Mouse (Mus musculus) cerebellum, adult 18-20 months (tissue): ENCODE data around the gene Tmeff1.

Experiments
- DNase-seq, 2 experiments: peaks; one replicate each; pipeline ENCODE4 v3.0.0; 2021

Tmeff1 gene

GRCm38 (mm10) chr4:48576361-48576760 is 8.6 kb upstream of the Tmeff1 start:
- no peak for DNase-seq

- no peak for DNase-seq
These were observed 7.1 kb upstream of the Tmeff1 start for GRCm38 (mm10) chr4:48577831-48578230.

GRCm38 (mm10) chr4:48578399-48578798 is 6.6 kb upstream of the Tmeff1 start:
- no peak for DNase-seq

GRCm38 (mm10) chr4:48579475-48580110 is 5.4 kb upstream of the Tmeff1 start:
- DNase-seq, result no peak

GRCm38 (mm10) chr4:48581201-48581600 is 3.8 kb upstream of the Tmeff1 start:
- no peak for DNase-seq

GRCm38 (mm10) chr4:48581993-48582392 is 3.0 kb upstream of the Tmeff1 start:
- DNase-seq, result no peak

- no peak for DNase-seq
These were observed 2.0 kb upstream of the Tmeff1 start for GRCm38 (mm10) chr4:48582941-48583340.

- peak in 1 of 2 experiments; percentile 36 for DNase-seq
These were observed 496 bp downstream of the Tmeff1 start for GRCm38 (mm10) chr4:48585241-48586098.

- DNase-seq, result peak in 1 of 2 experiments; percentile 8
These were observed 1.3 kb downstream of the Tmeff1 start for GRCm38 (mm10) chr4:48586099-48586821.

GRCm38 (mm10) chr4:48587526-48587925 is 2.6 kb downstream of the Tmeff1 start:
- DNase-seq, result no peak

- no peak for DNase-seq
These were observed 3.6 kb downstream of the Tmeff1 start for GRCm38 (mm10) chr4:48588576-48588975.

GRCm38 (mm10) chr4:48590862-48591261 is 5.9 kb downstream of the Tmeff1 start:
- DNase-seq, result no peak

- no peak for DNase-seq
These were observed 6.4 kb downstream of the Tmeff1 start for GRCm38 (mm10) chr4:48591390-48591789.

GRCm38 (mm10) chr4:48592328-48592727 is 7.4 kb downstream of the Tmeff1 start:
- no peak for DNase-seq

- no peak for DNase-seq
These were observed 7.9 kb downstream of the Tmeff1 start for GRCm38 (mm10) chr4:48592844-48593243.

GRCm38 (mm10) chr4:48596111-48596510 is 11.1 kb downstream of the Tmeff1 start:
- DNase-seq, result no peak

- DNase-seq, result no peak
These were observed 20.7 kb downstream of the Tmeff1 start for GRCm38 (mm10) chr4:48605650-48606049.

GRCm38 (mm10) chr4:48609485-48609884 is 24.5 kb downstream of the Tmeff1 start:
- DNase-seq, result no peak

- no peak for DNase-seq
These were observed 25.3 kb downstream of the Tmeff1 start for GRCm38 (mm10) chr4:48610251-48610650.

- no peak for DNase-seq
These were observed 30.5 kb downstream of the Tmeff1 start for GRCm38 (mm10) chr4:48615483-48615882.

- no peak for DNase-seq
These were observed 32.2 kb downstream of the Tmeff1 start for GRCm38 (mm10) chr4:48617201-48617600.

GRCm38 (mm10) chr4:48620121-48620520 is 35.1 kb downstream of the Tmeff1 start:
- DNase-seq, result no peak

- no peak for DNase-seq
These were observed 37.3 kb downstream of the Tmeff1 start for GRCm38 (mm10) chr4:48622246-48622645.

- no peak for DNase-seq
These were observed 38.0 kb downstream of the Tmeff1 start for GRCm38 (mm10) chr4:48622946-48623345.
